Mouse (Mus musculus) heart, postnatal 0 days (tissue): ENCODE results near the gene Gm3239.
"Not testable (repeated sequence)": the region's sequence is repeated elsewhere in the genome, so short reads cannot be mapped to it uniquely, and the experiment has no call there.

Experiments used
- CTCF ChIP-seq: IDR thresholded peaks from 2 replicates; pipeline ENCODE4 v1.5.1; 2016; ENCODE audit warnings: antibody characterized with exemption, control low read depth, low read depth
- EP300 ChIP-seq: IDR thresholded peaks from 2 replicates; pipeline ENCODE4 v1.6.1; 2016; ENCODE audit warnings: antibody characterized with exemption, low read depth

GRCm38 (mm10) chr14:4663892-4664291 is at the start of gene Gm3239:
- not testable (repeated sequence) for TF ChIP-seq CTCF, EP300
